22 mouse cellular contexts compared by ENCODE assay signal in genomic region chr3:19407591-19408090, GRCm38 (mm10).
DNase-seq lines count a peak whose midpoint lies in the region; ATAC-seq and TF ChIP-seq lines count a peak whose summit lies in the region.
"Had no signal": no experiment of that assay in that cellular context is flagged by ENCODE, and none has a peak within 500 bp of the region (broad histone marks: within the 10 kb centered on the region; RNA-seq: fewer than 3 reads in every experiment).

No protein-coding gene starts in this region.

- no peak overlapping the region for H3K9ac ChIP-seq in lung, postnatal 0 days (replicated peaks; ENCODE audit: low read depth)
- H3K9ac ChIP-seq: hindbrain, embryonic 13.5 days; intestine, embryonic 15.5 days had no signal

- no peaks in the 10 kb centered on the region for H3K36me3 ChIP-seq in kidney, adult 2 months (ENCODE audit: control insufficient read depth, insufficient read depth, low read length)
- no peaks in the 10 kb centered on the region for H3K36me3 ChIP-seq in lung, postnatal 0 days (ENCODE audit: insufficient read depth, low read length)
- H3K36me3 ChIP-seq: forebrain, embryonic 15.5 days; G1E; heart, embryonic 10.5 days; hindbrain, embryonic 13.5 days; intestine, embryonic 15.5 days had no signal

- no peaks in the 10 kb centered on the region for H3K27me3 ChIP-seq in kidney, adult 2 months (replicated peaks; ENCODE audit: control insufficient read depth, insufficient read depth, low read length)
- no peaks in the 10 kb centered on the region for H3K27me3 ChIP-seq in lung, postnatal 0 days (replicated peaks; ENCODE audit: insufficient read depth, low read length)
- H3K27me3 ChIP-seq: forebrain, embryonic 15.5 days; hindbrain, embryonic 13.5 days; intestine, embryonic 15.5 days had no signal

- 71% methylated on average over 2 of the region's 2 CpGs for WGBS in kidney, adult 2 months
- 64% methylated on average over 2 of the region's 2 CpGs for WGBS in lung, postnatal 0 days

- H3K4me2 ChIP-seq in lung, postnatal 0 days (replicated peaks; ENCODE audit: low read depth, low read length) = no peak overlapping the region
- H3K4me2 ChIP-seq: hindbrain, embryonic 13.5 days; intestine, embryonic 15.5 days had no signal

- peak; percentile 22 for ATAC-seq in lung, postnatal 0 days
- ATAC-seq in inflammation-experienced regulatory T-cells, adult 6 months = no peak
- ATAC-seq: activated CD4-positive, CD25-positive, alpha-beta regulatory T cell, adult 4 months; CD4-positive, CD25-positive, alpha-beta regulatory T cell, adult 4 months; hindbrain, postnatal 0 days; intestine, embryonic 15.5 days had no signal

- H3K4me1 ChIP-seq in kidney, adult 2 months (ENCODE audit: control insufficient read depth, insufficient read depth, low read length) = no peaks in the 10 kb centered on the region
- H3K4me1 ChIP-seq in lung, postnatal 0 days (ENCODE audit: insufficient read depth, low read depth, low read length) = peaks cover 5% of the 10 kb centered on the region; the same call in 1 of the 2 replicates
- H3K4me1 ChIP-seq: heart, embryonic 10.5 days; intestine, embryonic 15.5 days had no signal

- TF ChIP-seq EP300 in lung, postnatal 0 days (IDR thresholded peaks at IDR 0.05) = no peak

- H3K27ac ChIP-seq in kidney, adult 2 months (ENCODE audit: insufficient read depth, low read depth, low read length) = no peak overlapping the region; the same call in 1 of the 2 replicates
- no peak overlapping the region for H3K27ac ChIP-seq in lung, postnatal 0 days (ENCODE audit: low read length)
- H3K27ac ChIP-seq: heart, embryonic 10.5 days; hindbrain, embryonic 13.5 days; hindbrain, postnatal 0 days; intestine, embryonic 15.5 days had no signal

- H3K4me3 ChIP-seq in kidney, adult 2 months (ENCODE audit: insufficient read depth, low read depth, low read length) = no peak overlapping the region
- no peak overlapping the region for H3K4me3 ChIP-seq in lung, postnatal 0 days (ENCODE audit: low read depth, low read length)
- H3K4me3 ChIP-seq: erythroblast, embryonic 14.5 days; forebrain, embryonic 15.5 days; heart, embryonic 10.5 days; hindbrain, embryonic 13.5 days; intestine, embryonic 15.5 days had no signal

- DNase-seq in kidney, adult 2 months = peak; percentile 4
- no peak for DNase-seq in kidney, postnatal 14 days
- peak; percentile 30 for DNase-seq in lung, postnatal 0 days (ENCODE audit: low spot score)
- DNase-seq in lung, postnatal 10 days = no peak
- peak; percentile 10 for DNase-seq in fat pad, adult 2 months (ENCODE audit: extremely low read depth, low read depth, low spot score)
- DNase-seq in liver = no peak
- DNase-seq: adrenal gland, postnatal 14 days; cerebellum, adult 11-12 months; cerebellum, adult 9-11 months; gastrocnemius, postnatal 36 days; heart, adult 11 months; heart, postnatal 10 days had no signal

- TF ChIP-seq CTCF in kidney, adult 2 months (conservative IDR thresholded peaks at IDR 0.05; ENCODE audit: insufficient read depth, insufficient read length, low read depth, low read length) = no peak
- TF ChIP-seq CTCF in lung, postnatal 0 days (IDR thresholded peaks at IDR 0.05) = no peak

- no peak for TF ChIP-seq POLR2A in kidney, adult 2 months (IDR thresholded peaks at IDR 0.05; ENCODE audit: low read depth, low read length)

- no peaks in the 10 kb centered on the region for H3K9me3 ChIP-seq in lung, postnatal 0 days (ENCODE audit: low read length)
- H3K9me3 ChIP-seq: forebrain, embryonic 15.5 days; G1E; heart, embryonic 10.5 days; hindbrain, embryonic 13.5 days; intestine, embryonic 15.5 days had no signal

Comparison
In these comparisons a context has a peak if more than half of its experiments do, and no peak if none do; other contexts are left out.
1. DNase-seq: peak in kidney, adult 2 months (single experiment), lung, postnatal 0 days (single experiment) and fat pad, adult 2 months (single experiment); none in kidney, postnatal 14 days (single experiment), lung, postnatal 10 days (single experiment) and liver (single experiment).